Mouse (Mus musculus): ENCODE measurements around the gene Gm42688.

- TF ChIP-seq CTCF (IDR thresholded peaks at IDR 0.05; ENCODE audit: control insufficient read depth, insufficient read depth, insufficient replicate concordance, low read depth, low read length): no peak
- no peak for TF ChIP-seq POLR2A (IDR thresholded peaks at IDR 0.05; ENCODE audit: control insufficient read depth, low read depth, low read length)
These were observed 35.0 kb downstream of the Gm42688 start for GRCm38 (mm10) chr6:83136291-83136880.
